Mouse (Mus musculus) liver, embryonic 11.5 days (tissue): ENCODE results near the gene Ccno. TPM values are rescaled to one million over a fixed set of nuclear protein-coding genes. Genes with fewer than 3 reads are reported as not detected.
A peak's percentile ranks its signal among the peaks of the same experiment; 100 is the strongest.

Experiments
- ATAC-seq: fragments of 200-750 bp; cut with Nextera tagmentation; replicated peaks from 2 replicates; pipeline ENCODE4 v1.8.0; 2017; ENCODE audit warnings: moderate number of reproducible peaks, mild to moderate bottlenecking, moderate TSS enrichment, moderate library complexity; ENCODE audit not compliant: low FRiP score
- DNase-seq: peaks from one replicate; pipeline ENCODE4 v3.0.0-alpha.2; 2017; ENCODE audit warnings: low spot score
- H3K27ac ChIP-seq: fragments of 300-500 bp; sonication (generic); 2 replicates; pipeline ENCODE4 v1.5.1; 2014; ENCODE audit warnings: mild to moderate bottlenecking, low read depth, low read length, control low read depth
- H3K27me3 ChIP-seq: fragments of 300-500 bp; sonication (generic); replicated peaks from 2 replicates; pipeline ENCODE4 v1.6.1; 2014; ENCODE audit warnings: low read length, mixed read lengths; ENCODE audit not compliant: control insufficient read depth, insufficient read depth
- H3K36me3 ChIP-seq: fragments of 300-500 bp; sonication (generic); 2 replicates; pipeline ENCODE4 v1.6.1; 2014; ENCODE audit warnings: mild to moderate bottlenecking, low read length, moderate library complexity, mixed read lengths; ENCODE audit not compliant: control insufficient read depth, insufficient read depth
- H3K4me1 ChIP-seq: fragments of 300-500 bp; sonication (generic); replicated peaks from 2 replicates; pipeline ENCODE4 v1.6.1; 2014; ENCODE audit warnings: low read length, mixed read lengths; ENCODE audit not compliant: control insufficient read depth, insufficient read depth
- H3K4me2 ChIP-seq: fragments of 300-500 bp; sonication (generic); 2 replicates; pipeline ENCODE4 v1.6.1; 2014; ENCODE audit warnings: mild to moderate bottlenecking, control low read depth, moderate library complexity
- H3K4me3 ChIP-seq: fragments of 300-500 bp; sonication (generic); 2 replicates; pipeline ENCODE4 v1.5.1; 2014; ENCODE audit warnings: low read depth, low read length, control low read depth
- H3K9ac ChIP-seq: fragments of 300-500 bp; sonication (generic); 2 replicates; pipeline ENCODE4 v1.6.1; 2014; ENCODE audit warnings: low read depth, low read length, control low read depth
- H3K9me3 ChIP-seq: fragments of 300-500 bp; sonication (generic); 2 replicates; pipeline ENCODE4 v1.6.1; 2016; ENCODE audit warnings: low read length, inconsistent platforms, mixed read lengths; ENCODE audit not compliant: control insufficient read depth
- WGBS: fragments of 180-500 bp; shearing (Covaris S2); extraction: QIAGEN DNeasy Blood & Tissue Kit; methylation state at CpG from one replicate; pipeline ENCODE4 v1.1.7; 2014; 5-methylcytosine and 5-hydroxymethylcytosine counted together
- polyA plus RNA-seq: library from polyadenylated mRNA; unstranded; fragments of >200 nt; fragmentation: Nextera tagmentation; extraction: Ambion mirVana; gene quantifications from 2 replicates; pipeline ENCODE4 v1.2.1, GENCODE M21; 2014

Gene Ccno
- polyA plus RNA-seq, 1 experiment from 2014 or later: 0.08 TPM

DNA sequence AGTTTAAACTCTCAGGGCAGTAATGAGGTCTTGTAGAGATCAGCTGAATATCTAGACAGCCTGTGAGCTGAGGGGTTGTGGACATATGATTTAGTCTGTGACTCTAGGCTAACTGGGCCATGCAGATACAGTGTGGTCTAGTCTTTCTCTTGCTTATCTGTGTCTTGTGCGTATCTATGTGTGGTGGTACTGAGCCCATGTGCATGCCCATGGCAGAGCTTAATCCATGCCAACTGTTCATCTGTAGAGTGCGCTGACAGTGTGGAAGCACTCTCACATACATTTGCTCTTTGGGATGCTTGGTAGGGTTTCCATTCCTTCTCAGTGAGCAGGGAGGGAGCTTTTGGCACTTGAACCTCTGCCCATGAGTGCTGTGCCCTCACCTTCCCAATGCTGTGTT, 33.9 kb downstream of the Ccno start:
- ATAC-seq: peak; percentile 20; the same call in 1 of the 2 replicates
- H3K36me3 ChIP-seq: no peaks in the 10 kb centered on the region
- DNase-seq: no peak
- H3K9ac ChIP-seq: no peak overlapping the region
- no peaks in the 10 kb centered on the region for H3K9me3 ChIP-seq
- no peak overlapping the region for H3K4me2 ChIP-seq
- H3K27ac ChIP-seq: no peak overlapping the region
- no peak overlapping the region for H3K4me3 ChIP-seq
- no peaks in the 10 kb centered on the region for H3K4me1 ChIP-seq
- 74% methylated on average over 2 of the region's 2 CpGs for WGBS
- no peaks in the 10 kb centered on the region for H3K27me3 ChIP-seq

GRCm38 (mm10) chr13:113022467-113022866, 34.9 kb downstream of the Ccno start:
- DNase-seq (no peak), ATAC-seq (no peak)
- Histone ChIP-seq H3K36me3 (no peaks in the 10 kb centered on the region), H3K27ac (no peak overlapping the region), H3K4me1 (no peaks in the 10 kb centered on the region), H3K4me2 (no peak overlapping the region), H3K4me3 (no peak overlapping the region), H3K9ac (no peak overlapping the region), H3K27me3 (no peaks in the 10 kb centered on the region), H3K9me3 (no peaks in the 10 kb centered on the region)
- WGBS: 77% methylated on average over 8 of the region's 8 CpGs

- Histone ChIP-seq H3K9ac (no peak overlapping the region), H3K27ac (no peak overlapping the region), H3K4me1 (no peaks in the 10 kb centered on the region), H3K9me3 (no peaks in the 10 kb centered on the region), H3K36me3 (no peaks in the 10 kb centered on the region), H3K4me3 (no peak overlapping the region), H3K27me3 (peaks cover 4% of the 10 kb centered on the region), H3K4me2 (no peak overlapping the region)
- WGBS: 76% methylated on average over 17 of the region's 17 CpGs
- ATAC-seq (no peak), DNase-seq (no peak)
These were observed 35.9 kb downstream of the Ccno start for GRCm38 (mm10) chr13:113023274-113024143.

DNA sequence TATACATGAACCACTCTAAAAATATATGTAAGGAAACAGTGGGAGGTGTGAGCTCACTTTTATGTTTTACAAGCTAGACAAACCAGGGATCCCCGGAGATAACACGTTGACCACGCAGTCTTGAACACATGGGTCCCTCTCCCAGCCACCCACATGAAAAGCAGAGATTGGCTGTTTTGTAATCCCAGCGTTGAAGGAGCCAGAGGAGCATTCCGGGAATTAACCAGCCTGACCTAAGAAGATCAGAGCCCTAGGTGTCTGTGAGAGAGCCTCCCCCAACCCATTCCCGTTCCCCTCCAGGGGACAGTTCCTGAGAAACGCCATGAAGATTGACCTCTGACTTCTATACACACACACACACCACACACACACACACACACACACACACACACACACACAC, 43.7 kb downstream of the Ccno start:
- 3% methylated on average over 7 of the region's 7 CpGs for WGBS
- Histone ChIP-seq H3K4me1 (0 out of 2 replicates have a peak, but pooled peaks cover 3% of the 10 kb centered on the region), H3K9ac (no peak overlapping the region), H3K27me3 (peaks cover 64% of the 10 kb centered on the region), H3K4me3 (peak overlapping the region; percentile 49; the same call in 1 of the 2 replicates), H3K4me2 (peak overlapping the region; percentile 68), H3K27ac (no peak overlapping the region), H3K9me3 (no peaks in the 10 kb centered on the region), H3K36me3 (no peaks in the 10 kb centered on the region)
- no peak for DNase-seq
- no peak for ATAC-seq

DNA sequence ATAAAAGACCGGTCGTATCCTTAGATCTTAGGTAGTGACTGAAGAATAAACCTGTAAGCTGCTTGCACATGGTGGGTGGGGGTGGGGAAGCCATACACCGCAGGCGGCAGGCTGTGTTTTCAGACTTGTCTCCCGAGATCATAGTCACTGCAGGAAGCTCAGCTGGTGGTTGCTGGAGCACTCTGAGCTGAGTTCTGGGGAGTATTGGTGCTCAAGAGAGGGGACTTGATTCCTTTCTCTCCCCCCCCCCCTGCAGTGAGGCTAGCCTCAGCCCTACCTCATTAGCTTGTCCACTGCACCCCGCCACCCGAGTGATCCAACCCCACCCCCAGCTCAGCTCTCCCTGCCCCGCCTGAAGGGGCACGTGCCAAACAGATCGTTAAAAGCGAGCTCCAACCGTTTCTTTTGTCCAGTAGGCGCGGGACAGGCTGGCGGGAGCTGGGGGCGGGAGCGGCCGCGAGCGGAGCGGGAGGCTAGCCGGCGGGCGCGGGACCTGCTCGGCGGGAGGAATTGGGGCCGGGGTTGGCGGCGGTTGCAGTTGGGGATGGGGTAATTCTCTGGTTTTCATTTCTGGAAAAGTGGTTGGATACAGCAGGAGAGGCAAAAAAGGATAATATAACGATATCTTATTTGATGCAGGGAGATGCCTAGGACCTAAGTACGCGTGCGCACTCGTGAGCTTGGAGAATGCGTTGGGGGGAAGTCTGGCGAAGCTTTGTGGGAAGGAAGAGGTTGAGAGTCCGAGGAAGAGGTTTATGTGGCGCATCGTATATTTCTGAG, 44.4 kb downstream of the Ccno start:
- Histone ChIP-seq H3K36me3 (no peaks in the 10 kb centered on the region), H3K4me1 (0 out of 2 replicates have a peak, but pooled peaks cover 3% of the 10 kb centered on the region), H3K27me3 (peaks cover 64% of the 10 kb centered on the region), H3K9ac (peak overlapping the region; percentile 59; the same call in 1 of the 2 replicates), H3K9me3 (no peaks in the 10 kb centered on the region), H3K4me2 (peak overlapping the region; percentile 68), H3K27ac (no peak overlapping the region), H3K4me3 (peak overlapping the region; percentile 49)
- under 1% methylated on average over 40 of the region's 40 CpGs for WGBS
- DNase-seq: peak; percentile 53
- no peak; the same call in 1 of the 2 replicates for ATAC-seq

DNA sequence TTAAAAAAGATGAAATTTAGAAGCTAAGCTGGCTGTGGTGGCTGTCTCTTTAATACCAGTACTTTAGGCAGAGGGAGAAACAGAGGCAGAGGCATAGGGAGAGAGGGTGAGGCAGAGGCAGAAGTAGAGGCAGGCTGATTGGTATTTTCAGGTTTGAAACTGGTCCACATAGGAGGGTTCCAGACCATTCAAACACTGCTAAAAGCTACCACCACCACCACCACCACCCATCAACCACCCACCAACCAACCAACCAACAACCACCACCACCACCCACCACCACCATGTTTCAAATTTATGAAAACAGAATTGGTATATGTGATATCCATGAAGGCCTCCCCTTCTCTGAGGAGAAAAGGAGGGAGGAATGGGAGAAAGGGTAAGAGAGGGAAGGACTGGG, 45.2 kb downstream of the Ccno start:
- no peaks in the 10 kb centered on the region for H3K36me3 ChIP-seq
- H3K4me2 ChIP-seq: no peak overlapping the region
- H3K4me1 ChIP-seq: 0 out of 2 replicates have a peak, but pooled peaks cover 3% of the 10 kb centered on the region
- H3K27me3 ChIP-seq: peaks cover 66% of the 10 kb centered on the region
- no peaks in the 10 kb centered on the region for H3K9me3 ChIP-seq
- no peak overlapping the region for H3K27ac ChIP-seq
- DNase-seq (no peak), ATAC-seq (no peak)
- no peak overlapping the region for H3K4me3 ChIP-seq
- H3K9ac ChIP-seq: no peak overlapping the region

GRCm38 (mm10) chr13:113034271-113034886, 46.8 kb downstream of the Ccno start:
- Histone ChIP-seq H3K4me1 (peaks cover 3% of the 10 kb centered on the region; the same call in 1 of the 2 replicates), H3K27ac (no peak overlapping the region), H3K4me2 (peak overlapping the region; percentile 97), H3K4me3 (peak overlapping the region; percentile 61), H3K9me3 (no peaks in the 10 kb centered on the region), H3K9ac (no peak overlapping the region), H3K36me3 (no peaks in the 10 kb centered on the region), H3K27me3 (peaks cover 58% of the 10 kb centered on the region)
- ATAC-seq (peak; percentile 19; the same call in 1 of the 2 replicates), DNase-seq (no peak)
- 5% methylated on average over 11 of the region's 11 CpGs for WGBS

DNA sequence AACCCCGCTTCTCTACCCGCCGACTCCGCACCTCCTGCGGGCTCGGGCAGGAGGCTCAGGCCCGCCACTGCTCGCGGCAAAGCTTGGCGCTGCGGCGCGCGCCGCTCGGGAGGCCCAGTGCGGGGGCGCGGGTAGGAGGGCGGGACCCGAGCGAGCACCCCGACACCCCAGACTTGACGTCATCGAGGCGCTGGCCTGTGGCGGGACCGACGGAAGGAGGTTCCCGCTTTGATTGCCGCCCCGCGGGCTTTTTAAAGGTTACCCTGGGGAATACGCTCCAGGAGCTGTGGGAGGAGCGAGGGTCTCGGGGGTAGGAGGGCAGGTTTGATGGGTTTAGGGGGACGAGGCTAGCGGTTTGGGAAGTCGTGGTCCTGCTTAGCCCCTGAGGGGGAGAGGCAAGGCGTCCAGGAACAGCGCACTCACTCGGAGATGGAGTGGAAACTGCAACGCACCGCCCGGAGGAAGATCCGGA, 47.4 kb downstream of the Ccno start, which contains the start of gene Cdc20b:
Gene Cdc20b, plus strand, starts transcription at position 162 of the 472 bp plus-strand sequence.
- Histone ChIP-seq H3K27me3 (peaks cover 58% of the 10 kb centered on the region), H3K4me2 (peak within 1 kb of the TSS; percentile 97), H3K27ac (no peak within 1 kb of the TSS), H3K4me1 (peaks cover 3% of the 10 kb centered on the region; the same call in 1 of the 2 replicates), H3K4me3 (peak within 1 kb of the TSS; percentile 61), H3K36me3 (no peaks in the 10 kb centered on the region), H3K9me3 (no peaks in the 10 kb centered on the region), H3K9ac (0 out of 2 replicates have a peak within 1 kb of the TSS, but pooled peaks have one; percentile 41)
- under 1% methylated on average over 46 of the region's 46 CpGs for WGBS
- ATAC-seq (peak; percentile 54), DNase-seq (peak; percentile 56)
